Mouse (Mus musculus): Measurements from ENCODE around the gene Gm5294. TPM values are rescaled to one million over a fixed set of nuclear protein-coding genes. Genes with fewer than 3 reads are reported as not detected.

Gm5294 gene
- total RNA-seq (2023; ENCODE audit: inconsistent age): not detected in 4 replicates

DNA sequence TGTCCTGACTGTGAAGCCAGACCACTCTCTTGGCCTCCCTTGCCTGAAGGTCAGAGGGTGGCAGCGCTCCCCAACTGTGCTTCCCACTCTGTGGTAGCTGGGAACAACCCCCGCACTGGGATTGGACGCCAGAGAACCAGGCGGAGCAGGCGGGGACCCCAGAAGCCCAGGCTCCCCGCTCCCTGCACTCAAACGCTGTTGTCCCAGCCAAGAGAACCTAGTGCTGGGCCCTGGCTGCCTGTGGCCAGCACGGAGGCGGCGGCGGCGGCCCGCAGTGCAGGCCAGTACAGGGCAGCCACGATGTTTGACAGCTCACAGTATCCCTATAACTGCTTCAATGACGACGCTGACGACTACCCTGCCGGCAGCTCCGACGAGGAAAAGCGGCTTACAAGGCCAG lies at the start of gene Gm5294:
Gene Gm5294, plus strand, starts transcription at position 301 of the 400 bp plus-strand sequence.

Other genes starting within 250 kb of the Gm5294 start
- gene Zfp68, start 200.3 kb upstream of the Gm5294 start, total RNA-seq (2023; ENCODE audit: inconsistent age): 43.7 to 50.0 TPM (median 47.2 TPM) in 4 replicates
- gene A430033K04Rik, start 197.2 kb upstream of the Gm5294 start, total RNA-seq (2023; ENCODE audit: inconsistent age): 6.4 to 7.8 TPM (median 7.3 TPM) in 4 replicates
- gene Fam20c, start 65.6 kb upstream of the Gm5294 start, total RNA-seq (2023; ENCODE audit: inconsistent age): not detected in 4 replicates
- gene Pdgfa, start 177.3 kb downstream of the Gm5294 start, total RNA-seq (2023; ENCODE audit: inconsistent age): not detected in 4 replicates